Mouse (Mus musculus): Measurements from ENCODE around the gene Olfr1441. TPM values are rescaled to one million over a fixed set of nuclear protein-coding genes. Genes with fewer than 3 reads are reported as not detected.

Gene Olfr1441
- polyA plus RNA-seq, 1 experiment: not detected

- H3K4me3 ChIP-seq (ENCODE audit: insufficient read depth, low read length): peak within 1 kb of the TSS; percentile 87
- H3K4me1 ChIP-seq (ENCODE audit: control insufficient read depth, insufficient read depth, low read length): peaks cover 22% of the 10 kb centered on the region
- TF ChIP-seq CTCF (IDR thresholded peaks at IDR 0.05; ENCODE audit: low read depth, low read length) (no peak), POLR2A (IDR thresholded peaks at IDR 0.05; ENCODE audit: borderline replicate concordance, low read depth, low read length) (no peak)
- H3K27ac ChIP-seq (ENCODE audit: insufficient read depth, low read depth, low read length): peak within 1 kb of the TSS; percentile 100
Measured at GRCm38 (mm10) chr19:12460282-12461249, 43.3 kb downstream of the Olfr1441 start, which contains the start of gene Mpeg1. Gene Mpeg1, plus strand, starts transcription at chr19:12460779.

GRCm38 (mm10) chr19:12462851-12463721 is 45.9 kb downstream of the Olfr1441 start:
- TF ChIP-seq POLR2A (IDR thresholded peaks at IDR 0.05; ENCODE audit: borderline replicate concordance, low read depth, low read length): no peak
- TF ChIP-seq CTCF (IDR thresholded peaks at IDR 0.05; ENCODE audit: low read depth, low read length): no peak
- H3K4me3 ChIP-seq (ENCODE audit: insufficient read depth, low read length): peak overlapping the region; percentile 87
- H3K4me1 ChIP-seq (ENCODE audit: control insufficient read depth, insufficient read depth, low read length): peaks cover 30% of the 10 kb centered on the region
- peak overlapping the region; percentile 100 for H3K27ac ChIP-seq (ENCODE audit: insufficient read depth, low read depth, low read length)

- TF ChIP-seq POLR2A (IDR thresholded peaks at IDR 0.05; ENCODE audit: borderline replicate concordance, low read depth, low read length): no peak
- no peak for TF ChIP-seq CTCF (IDR thresholded peaks at IDR 0.05; ENCODE audit: low read depth, low read length)
- peaks cover 34% of the 10 kb centered on the region for H3K4me1 ChIP-seq (ENCODE audit: control insufficient read depth, insufficient read depth, low read length)
- H3K27ac ChIP-seq (ENCODE audit: insufficient read depth, low read depth, low read length): peak overlapping the region; percentile 100
- H3K4me3 ChIP-seq (ENCODE audit: insufficient read depth, low read length): peak overlapping the region; percentile 87
Measured at GRCm38 (mm10) chr19:12463722-12464035, 46.4 kb downstream of the Olfr1441 start.

- Histone ChIP-seq H3K4me1 (ENCODE audit: control insufficient read depth, insufficient read depth, low read length) (peaks cover 35% of the 10 kb centered on the region), H3K4me3 (ENCODE audit: insufficient read depth, low read length) (peak overlapping the region; percentile 87), H3K27ac (ENCODE audit: insufficient read depth, low read depth, low read length) (peak overlapping the region; percentile 100)
- no peak for TF ChIP-seq POLR2A (IDR thresholded peaks at IDR 0.05; ENCODE audit: borderline replicate concordance, low read depth, low read length)
- TF ChIP-seq CTCF (IDR thresholded peaks at IDR 0.05; ENCODE audit: low read depth, low read length): no peak
Measured at GRCm38 (mm10) chr19:12464127-12464526, 46.9 kb downstream of the Olfr1441 start.

GRCm38 (mm10) chr19:12464674-12465073 is 47.4 kb downstream of the Olfr1441 start:
- TF ChIP-seq POLR2A (IDR thresholded peaks at IDR 0.05; ENCODE audit: borderline replicate concordance, low read depth, low read length): no peak
- no peak for TF ChIP-seq CTCF (IDR thresholded peaks at IDR 0.05; ENCODE audit: low read depth, low read length)
- H3K4me1 ChIP-seq (ENCODE audit: control insufficient read depth, insufficient read depth, low read length): peaks cover 32% of the 10 kb centered on the region
- peak overlapping the region; percentile 87 for H3K4me3 ChIP-seq (ENCODE audit: insufficient read depth, low read length)
- H3K27ac ChIP-seq (ENCODE audit: insufficient read depth, low read depth, low read length): peak overlapping the region; percentile 100

GRCm38 (mm10) chr19:12465530-12466144 is 48.4 kb downstream of the Olfr1441 start:
- TF ChIP-seq CTCF (IDR thresholded peaks at IDR 0.05; ENCODE audit: low read depth, low read length) (no peak), POLR2A (IDR thresholded peaks at IDR 0.05; ENCODE audit: borderline replicate concordance, low read depth, low read length) (no peak)
- H3K27ac ChIP-seq (ENCODE audit: insufficient read depth, low read depth, low read length): peak overlapping the region; percentile 100
- peaks cover 27% of the 10 kb centered on the region for H3K4me1 ChIP-seq (ENCODE audit: control insufficient read depth, insufficient read depth, low read length)
- H3K4me3 ChIP-seq (ENCODE audit: insufficient read depth, low read length): peak overlapping the region; percentile 87

- Histone ChIP-seq H3K4me3 (ENCODE audit: insufficient read depth, low read length) (no peak overlapping the region), H3K27ac (ENCODE audit: insufficient read depth, low read depth, low read length) (peak overlapping the region; percentile 100), H3K4me1 (ENCODE audit: control insufficient read depth, insufficient read depth, low read length) (peaks cover 32% of the 10 kb centered on the region)
- TF ChIP-seq CTCF (IDR thresholded peaks at IDR 0.05; ENCODE audit: low read depth, low read length): peak; percentile 73
- no peak for TF ChIP-seq POLR2A (IDR thresholded peaks at IDR 0.05; ENCODE audit: borderline replicate concordance, low read depth, low read length)
Measured at GRCm38 (mm10) chr19:12466204-12466603, 49.0 kb downstream of the Olfr1441 start.

GRCm38 (mm10) chr19:12467436-12467835 is 50.2 kb downstream of the Olfr1441 start:
- TF ChIP-seq CTCF (IDR thresholded peaks at IDR 0.05; ENCODE audit: low read depth, low read length) (peak; percentile 50; the same call in 1 of the 2 replicates), POLR2A (IDR thresholded peaks at IDR 0.05; ENCODE audit: borderline replicate concordance, low read depth, low read length) (no peak)
- Histone ChIP-seq H3K27ac (ENCODE audit: insufficient read depth, low read depth, low read length) (no peak overlapping the region), H3K4me3 (ENCODE audit: insufficient read depth, low read length) (no peak overlapping the region), H3K4me1 (ENCODE audit: control insufficient read depth, insufficient read depth, low read length) (peaks cover 41% of the 10 kb centered on the region)

- Histone ChIP-seq H3K4me1 (ENCODE audit: control insufficient read depth, insufficient read depth, low read length) (peaks cover 64% of the 10 kb centered on the region), H3K4me3 (ENCODE audit: insufficient read depth, low read length) (no peak overlapping the region), H3K27ac (ENCODE audit: insufficient read depth, low read depth, low read length) (peak overlapping the region; percentile 50)
- no peak for TF ChIP-seq CTCF (IDR thresholded peaks at IDR 0.05; ENCODE audit: low read depth, low read length)
- no peak for TF ChIP-seq POLR2A (IDR thresholded peaks at IDR 0.05; ENCODE audit: borderline replicate concordance, low read depth, low read length)
Measured at GRCm38 (mm10) chr19:12471866-12472265, 54.6 kb downstream of the Olfr1441 start.
